Mouse (Mus musculus): ENCODE results near the gene Sntg2.

Sntg2 gene

GRCm38 (mm10) chr12:30272242-30272985 lies 100.8 kb downstream of the Sntg2 start:
- DNase-seq, result no peak

DNA sequence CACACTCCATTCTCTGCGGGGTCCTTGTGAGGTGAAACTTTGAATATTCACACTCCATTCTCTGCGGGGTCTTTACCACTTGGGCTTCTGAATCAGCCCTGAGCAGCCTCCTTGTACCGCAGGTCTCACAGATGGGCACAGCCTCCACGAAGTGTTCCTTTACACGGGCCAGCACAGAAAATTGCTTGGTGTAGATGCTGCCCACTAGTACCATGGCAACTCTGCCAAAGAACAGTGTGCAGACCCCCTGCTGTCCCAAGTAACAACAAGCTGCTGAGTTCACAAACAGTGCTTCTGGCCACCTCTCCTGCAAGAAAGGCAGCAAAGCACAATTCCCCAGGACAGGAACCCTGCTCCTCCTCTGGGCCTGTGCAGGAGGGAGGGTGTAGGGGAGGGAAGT lies 109.0 kb downstream of the Sntg2 start:
- no peak for DNase-seq

DNA sequence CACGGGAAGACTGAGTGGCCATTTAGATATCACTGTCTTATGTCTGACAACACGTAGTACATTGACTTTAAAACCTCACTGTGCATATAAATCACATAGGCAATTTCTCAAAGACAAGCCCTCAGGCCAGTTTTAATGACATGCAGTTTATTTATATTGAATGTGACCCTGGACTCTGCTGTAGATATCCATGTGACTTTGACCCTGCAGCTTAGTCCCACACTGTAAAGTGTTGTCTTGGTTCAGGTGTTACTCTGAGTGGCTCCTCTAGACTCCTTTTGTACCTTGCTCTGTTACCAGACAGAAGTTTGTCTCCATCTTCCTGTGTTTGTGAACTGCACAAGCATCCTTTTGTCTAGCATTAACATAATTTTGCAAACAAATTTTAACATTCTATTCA lies 112.0 kb downstream of the Sntg2 start:
- no peak for DNase-seq

- DNase-seq, result no peak
Observed at GRCm38 (mm10) chr12:30258641-30259040, 114.5 kb downstream of the Sntg2 start.

DNA sequence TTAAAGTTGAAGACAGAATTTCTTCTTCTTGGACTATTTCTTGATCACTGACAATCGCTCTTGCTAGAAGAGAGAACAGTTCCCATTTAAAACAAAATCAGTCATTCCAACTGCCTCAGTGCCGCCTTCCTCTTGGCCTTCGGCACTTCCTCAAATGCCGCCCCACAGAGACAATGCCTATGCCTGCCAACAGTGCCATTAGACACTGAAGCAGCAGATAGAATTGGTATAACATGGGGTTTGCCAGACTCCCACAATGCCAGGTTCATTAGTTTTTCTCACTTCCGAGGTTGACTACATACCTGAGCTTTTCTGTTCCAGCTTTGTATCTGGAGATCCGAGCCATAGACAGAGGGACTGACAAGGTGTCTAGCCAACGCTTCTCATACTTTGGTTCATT lies 115.5 kb downstream of the Sntg2 start:
- DNase-seq, result no peak

DNA sequence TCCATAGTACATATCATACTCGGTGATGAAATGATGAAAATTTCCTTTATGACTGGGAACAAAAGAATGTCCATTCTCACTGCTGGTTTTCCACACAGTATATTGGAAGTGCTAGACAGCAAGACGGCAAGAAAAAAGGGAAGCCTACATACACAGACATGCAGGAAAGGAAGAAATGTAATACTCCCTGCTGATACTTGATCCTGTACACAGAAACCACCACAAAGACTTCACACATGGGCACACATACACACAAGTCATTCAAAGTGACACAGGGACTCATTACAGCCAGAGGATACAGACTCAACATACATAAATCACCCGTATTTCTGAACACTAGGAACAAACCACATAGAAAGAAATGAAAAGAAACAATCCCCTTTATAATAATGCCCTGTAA lies 117.0 kb downstream of the Sntg2 start:
- DNase-seq, result no peak

- DNase-seq, result no peak
Observed at GRCm38 (mm10) chr12:30254581-30254980, 118.6 kb downstream of the Sntg2 start.

- DNase-seq, result no peak
Observed at GRCm38 (mm10) chr12:30252381-30252780, 120.8 kb downstream of the Sntg2 start.

GRCm38 (mm10) chr12:30251283-30251829 lies 121.8 kb downstream of the Sntg2 start:
- DNase-seq, result no peak

DNA sequence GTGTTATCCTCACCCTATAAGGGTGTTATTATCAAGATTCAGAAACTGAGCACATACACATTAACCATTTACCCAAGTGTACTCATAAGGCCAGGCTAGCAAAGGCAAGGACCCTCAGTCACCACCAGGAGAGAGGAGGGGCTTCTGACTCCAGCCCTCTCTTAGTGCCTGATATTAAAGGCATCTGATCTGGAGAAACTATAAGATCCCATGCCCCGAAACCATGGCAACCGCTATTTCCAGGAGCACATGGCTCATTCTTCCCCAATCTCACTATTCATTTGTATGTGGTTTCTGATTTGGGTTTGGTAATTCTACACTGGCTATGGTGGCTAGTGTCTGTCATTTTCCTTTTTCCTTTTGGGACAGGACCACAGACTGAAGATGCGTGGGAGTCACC lies 124.1 kb downstream of the Sntg2 start:
- no peak for DNase-seq

- DNase-seq, result no peak
Observed at GRCm38 (mm10) chr12:30246286-30246945, 126.8 kb downstream of the Sntg2 start.

GRCm38 (mm10) chr12:30244194-30244593 lies 129.0 kb downstream of the Sntg2 start:
- DNase-seq, result no peak

DNA sequence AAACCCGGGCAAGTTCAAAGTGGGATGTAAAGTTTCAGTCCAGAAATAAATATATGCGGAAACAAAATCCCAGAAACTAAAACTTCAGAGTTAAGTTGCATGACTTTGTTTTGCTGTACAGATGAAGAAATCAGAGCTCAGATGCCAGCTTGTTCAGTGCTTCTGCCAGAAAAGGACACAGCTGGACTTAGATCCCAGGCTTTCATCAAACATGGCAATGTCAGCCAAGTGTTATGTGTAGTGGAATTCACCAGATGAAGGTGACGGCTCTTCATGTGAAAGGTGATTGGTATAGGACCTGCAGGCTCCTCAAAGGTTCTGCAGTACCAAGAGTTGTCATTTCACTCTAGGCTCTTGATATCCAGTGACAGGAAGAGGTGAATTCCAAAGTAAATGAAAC lies 132.3 kb downstream of the Sntg2 start:
- no peak for DNase-seq

GRCm38 (mm10) chr12:30234940-30235339 lies 138.2 kb downstream of the Sntg2 start:
- no peak for DNase-seq

DNA sequence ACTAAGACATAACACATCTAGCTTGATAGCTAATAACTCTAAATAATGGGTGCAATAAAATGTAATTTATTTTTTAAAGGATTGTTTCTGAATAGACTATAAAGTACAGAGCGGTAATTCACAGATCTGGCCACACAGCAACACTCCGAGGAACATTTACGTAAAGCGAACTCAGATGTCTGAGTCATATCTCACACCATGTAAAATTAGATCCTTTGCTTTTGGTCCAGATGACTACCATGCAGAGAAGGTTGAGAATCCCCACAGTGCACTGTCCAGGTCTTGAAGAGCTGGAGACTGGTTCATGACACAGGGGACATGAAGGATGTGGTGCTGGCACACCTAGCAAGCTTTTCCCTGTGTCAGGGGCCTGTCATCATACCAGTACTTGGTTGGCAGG lies 145.2 kb downstream of the Sntg2 start:
- DNase-seq, result no peak

- DNase-seq, result no peak
Observed at GRCm38 (mm10) chr12:30226247-30226646, 146.9 kb downstream of the Sntg2 start.

DNA sequence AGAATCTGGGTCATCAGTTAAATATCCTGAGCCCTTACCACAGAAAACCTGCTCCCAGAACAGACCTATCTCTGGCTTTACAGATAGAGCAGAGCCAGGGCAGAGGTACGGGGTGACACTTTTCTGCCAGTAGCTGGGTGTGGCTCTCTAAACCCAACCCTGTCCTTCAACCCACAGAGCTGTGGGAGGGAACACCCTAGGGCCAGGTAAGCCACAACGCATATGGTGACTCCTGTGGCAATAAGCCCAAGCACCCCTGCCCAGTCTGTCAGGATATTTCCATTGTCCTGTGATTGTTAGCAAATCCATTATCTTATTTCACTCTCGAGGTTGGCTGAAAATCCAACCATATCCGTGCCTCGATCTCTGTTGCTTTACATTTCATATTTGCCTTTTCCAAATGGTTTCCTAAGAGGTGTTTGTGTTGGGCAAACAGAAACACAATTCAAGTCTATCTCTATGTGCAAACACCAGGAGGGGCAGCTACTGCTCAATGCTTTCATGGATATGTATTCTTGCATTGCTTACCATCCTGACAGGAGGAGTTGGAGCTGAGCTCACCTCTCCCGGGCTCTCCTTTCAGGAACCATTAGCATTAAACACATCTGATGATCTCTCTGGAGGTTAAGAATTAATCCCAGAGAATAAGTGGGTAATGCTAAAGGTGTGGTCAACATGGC lies 156.3 kb downstream of the Sntg2 start:
- no peak for DNase-seq

GRCm38 (mm10) chr12:30214761-30215160 lies 158.4 kb downstream of the Sntg2 start:
- no peak for DNase-seq

- no peak for DNase-seq
Observed at GRCm38 (mm10) chr12:30210388-30210787, 162.8 kb downstream of the Sntg2 start.

- DNase-seq, result no peak
Observed at GRCm38 (mm10) chr12:30208527-30208926, 164.6 kb downstream of the Sntg2 start.

DNA sequence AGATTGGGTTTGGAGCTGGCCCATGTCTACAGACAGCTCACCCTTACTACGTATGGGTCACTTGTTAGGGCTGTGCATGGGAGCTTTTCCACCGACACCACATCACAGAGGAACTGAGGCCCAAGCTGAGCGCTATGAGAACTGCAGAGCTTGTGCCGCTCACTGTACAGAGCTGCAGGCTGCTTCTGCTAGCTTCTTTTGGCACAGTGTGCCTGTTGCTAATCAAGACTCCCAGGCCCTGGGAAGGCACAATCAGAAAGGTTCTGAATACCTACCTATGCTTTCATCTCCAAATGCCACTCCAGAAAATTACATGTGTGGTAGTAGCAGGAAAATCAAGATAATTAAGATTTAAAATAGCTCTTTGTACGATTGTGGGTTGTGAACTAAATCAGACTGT lies 165.1 kb downstream of the Sntg2 start:
- no peak for DNase-seq

GRCm38 (mm10) chr12:30204457-30204856 lies 168.7 kb downstream of the Sntg2 start:
- DNase-seq, result no peak

GRCm38 (mm10) chr12:30202763-30203162 lies 170.4 kb downstream of the Sntg2 start:
- DNase-seq, result no peak

DNA sequence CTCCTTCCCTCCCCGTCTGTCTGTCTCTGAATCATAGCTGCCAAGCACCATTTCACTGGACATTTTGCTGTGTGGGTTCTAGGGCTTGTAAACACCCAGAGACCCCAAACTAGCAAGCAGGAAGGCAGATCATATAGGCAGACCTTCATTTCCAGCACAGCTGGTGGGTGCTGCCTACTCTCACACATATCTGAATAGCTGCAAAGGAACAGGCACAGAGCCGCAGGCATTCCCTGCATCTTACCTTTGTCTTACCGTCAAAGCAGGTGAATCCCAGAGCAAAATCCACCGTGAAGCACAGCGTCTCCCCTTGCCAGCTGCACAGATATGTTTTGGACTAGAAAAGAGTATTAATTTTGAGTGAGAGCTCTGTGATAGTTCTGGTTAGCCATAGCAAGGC lies 172.1 kb downstream of the Sntg2 start:
- DNase-seq, result no peak
